Mouse (Mus musculus): Measurements from ENCODE around the gene Plekhg5. TPM values are rescaled to one million over a fixed set of nuclear protein-coding genes. Genes with fewer than 3 reads are reported as not detected.

The Plekhg5 gene
- 0.18 TPM for polyA plus RNA-seq (2014; fragmentation: Illumina TruSeq; extraction: RNeasy Lipid Tissue Mini Kit (QIAGEN cat#74804); ENCODE audit: low read depth, low replicate concordance)

GRCm38 (mm10) chr4:152072121-152072601, at the start of gene Plekhg5:
Plekhg5 (plus strand) TSS chr4:152072498.

GRCm38 (mm10) chr4:152027524-152027923, 44.8 kb upstream of the Plekhg5 start, which contains the start of gene Zbtb48:
Zbtb48 (minus strand) TSS chr4:152027671.

GRCm38 (mm10) chr4:152038225-152038984, 33.9 kb upstream of the Plekhg5 start, which contains the start of gene Tas1r1:
Tas1r1 (minus strand) TSS chr4:152038568.

GRCm38 (mm10) chr4:152038985-152039830, 33.1 kb upstream of the Plekhg5 start, which contains the start of gene Nol9:
Nol9 (plus strand) TSS chr4:152039321.

GRCm38 (mm10) chr4:152115921-152116612, 43.8 kb downstream of the Plekhg5 start, which contains the start of gene Tnfrsf25:
Tnfrsf25 (plus strand) TSS chr4:152115934.

GRCm38 (mm10) chr4:152151966-152152544, 79.8 kb downstream of the Plekhg5 start, which contains the start of gene Espn:
Espn (minus strand) TSS chr4:152152371.

GRCm38 (mm10) chr4:152158585-152159284, 86.4 kb downstream of the Plekhg5 start, which contains the start of gene Hes2:
Hes2 (plus strand) TSS chr4:152158867.

Other genes starting within 250 kb of the Plekhg5 start
- gene Camta1, start 210.6 kb upstream of the Plekhg5 start, polyA plus RNA-seq (2014; fragmentation: Illumina TruSeq; extraction: RNeasy Lipid Tissue Mini Kit (QIAGEN cat#74804); ENCODE audit: low read depth, low replicate concordance) = 97.5 TPM
- gene Dnajc11, start 138.8 kb upstream of the Plekhg5 start, polyA plus RNA-seq (2014; fragmentation: Illumina TruSeq; extraction: RNeasy Lipid Tissue Mini Kit (QIAGEN cat#74804); ENCODE audit: low read depth, low replicate concordance) = 16.6 TPM
- not detected for gene Thap3, start 83.5 kb upstream of the Plekhg5 start, polyA plus RNA-seq (2014; fragmentation: Illumina TruSeq; extraction: RNeasy Lipid Tissue Mini Kit (QIAGEN cat#74804); ENCODE audit: low read depth, low replicate concordance)
- 45.4 TPM for gene Phf13, start 76.2 kb upstream of the Plekhg5 start, polyA plus RNA-seq (2014; fragmentation: Illumina TruSeq; extraction: RNeasy Lipid Tissue Mini Kit (QIAGEN cat#74804); ENCODE audit: low read depth, low replicate concordance)
- gene Klhl21, start 63.7 kb upstream of the Plekhg5 start, polyA plus RNA-seq (2014; fragmentation: Illumina TruSeq; extraction: RNeasy Lipid Tissue Mini Kit (QIAGEN cat#74804); ENCODE audit: low read depth, low replicate concordance) = 2.1 TPM
- gene Zbtb48, start 44.8 kb upstream of the Plekhg5 start, polyA plus RNA-seq (2014; fragmentation: Illumina TruSeq; extraction: RNeasy Lipid Tissue Mini Kit (QIAGEN cat#74804); ENCODE audit: low read depth, low replicate concordance) = 2.8 TPM
- gene Tas1r1, start 33.9 kb upstream of the Plekhg5 start, polyA plus RNA-seq (2014; fragmentation: Illumina TruSeq; extraction: RNeasy Lipid Tissue Mini Kit (QIAGEN cat#74804); ENCODE audit: low read depth, low replicate concordance) = 0.95 TPM
- gene Nol9, start 33.2 kb upstream of the Plekhg5 start, polyA plus RNA-seq (2014; fragmentation: Illumina TruSeq; extraction: RNeasy Lipid Tissue Mini Kit (QIAGEN cat#74804); ENCODE audit: low read depth, low replicate concordance) = 6.1 TPM
- not detected for gene Tnfrsf25, start 43.4 kb downstream of the Plekhg5 start, polyA plus RNA-seq (2014; fragmentation: Illumina TruSeq; extraction: RNeasy Lipid Tissue Mini Kit (QIAGEN cat#74804); ENCODE audit: low read depth, low replicate concordance)
- gene Espn, start 79.9 kb downstream of the Plekhg5 start, polyA plus RNA-seq (2014; fragmentation: Illumina TruSeq; extraction: RNeasy Lipid Tissue Mini Kit (QIAGEN cat#74804); ENCODE audit: low read depth, low replicate concordance) = 3.5 TPM
- gene Hes2, start 86.4 kb downstream of the Plekhg5 start, polyA plus RNA-seq (2014; fragmentation: Illumina TruSeq; extraction: RNeasy Lipid Tissue Mini Kit (QIAGEN cat#74804); ENCODE audit: low read depth, low replicate concordance) = 0.22 TPM
- 28.5 TPM for gene Acot7, start 105.6 kb downstream of the Plekhg5 start, polyA plus RNA-seq (2014; fragmentation: Illumina TruSeq; extraction: RNeasy Lipid Tissue Mini Kit (QIAGEN cat#74804); ENCODE audit: low read depth, low replicate concordance)
- gene Gpr153, start 201.7 kb downstream of the Plekhg5 start, polyA plus RNA-seq (2014; fragmentation: Illumina TruSeq; extraction: RNeasy Lipid Tissue Mini Kit (QIAGEN cat#74804); ENCODE audit: low read depth, low replicate concordance) = 1.2 TPM
- gene Hes3, start 219.2 kb downstream of the Plekhg5 start, polyA plus RNA-seq (2014; fragmentation: Illumina TruSeq; extraction: RNeasy Lipid Tissue Mini Kit (QIAGEN cat#74804); ENCODE audit: low read depth, low replicate concordance) = not detected
- gene Icmt, start 224.7 kb downstream of the Plekhg5 start, polyA plus RNA-seq (2014; fragmentation: Illumina TruSeq; extraction: RNeasy Lipid Tissue Mini Kit (QIAGEN cat#74804); ENCODE audit: low read depth, low replicate concordance) = 13.3 TPM
- not detected for gene Rnf207, start 246.5 kb downstream of the Plekhg5 start, polyA plus RNA-seq (2014; fragmentation: Illumina TruSeq; extraction: RNeasy Lipid Tissue Mini Kit (QIAGEN cat#74804); ENCODE audit: low read depth, low replicate concordance)

Data from testis, adult 10 weeks (tissue).